Mouse (Mus musculus) cerebellum, adult 2 months (tissue): ENCODE results near the gene Sp3.

Source experiments
- CTCF ChIP-seq: fragments of 200-500 bp; IDR thresholded peaks from 2 replicates; pipeline ENCODE4 v1.5.1; 2011; ENCODE audit warnings: low read depth, mild to moderate bottlenecking, control low read depth, low read length, moderate library complexity, borderline replicate concordance; ENCODE audit not compliant: insufficient read depth
- POLR2A ChIP-seq: fragments of 200-500 bp; IDR thresholded peaks from 2 replicates; pipeline ENCODE4 v1.6.1; 2011; ENCODE audit warnings: low read length, control low read depth, borderline replicate concordance; ENCODE audit not compliant: insufficient read depth

DNA sequence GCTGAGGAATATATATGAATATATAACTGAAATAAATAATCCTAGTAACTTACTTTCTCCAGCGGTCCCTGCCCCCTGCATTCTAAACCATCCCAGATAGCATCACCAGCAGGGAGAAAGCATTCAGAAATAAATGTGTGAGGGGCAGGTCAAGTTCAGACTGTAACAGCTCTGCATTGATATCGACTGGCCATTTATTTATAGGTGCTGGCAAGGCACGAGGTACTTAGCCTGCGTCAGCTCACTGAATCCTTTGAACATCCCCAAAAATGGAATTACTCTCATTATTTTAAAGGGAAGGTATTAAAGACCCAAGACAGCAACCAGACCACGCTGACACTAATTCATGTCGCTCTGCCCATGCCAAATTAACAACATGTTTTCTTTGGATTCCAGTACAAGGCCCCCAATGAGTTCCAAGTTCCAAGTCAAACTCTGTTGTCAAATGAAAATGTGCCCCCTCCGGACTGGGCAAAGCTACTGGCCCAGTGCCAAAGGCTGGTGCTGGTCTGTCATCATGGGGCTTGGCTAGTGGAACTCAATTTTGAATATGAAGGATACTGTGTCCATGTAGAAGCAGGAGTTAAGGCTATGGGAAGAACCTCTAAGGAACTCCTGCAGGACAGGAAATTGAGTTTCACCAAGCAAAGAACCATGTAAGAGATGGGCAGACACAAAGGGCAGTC is 64.9 kb downstream of the Sp3 start:
- TF ChIP-seq CTCF (no peak), POLR2A (no peak)
